Mouse (Mus musculus) T-helper 17 cell (primary cell): Measurements from ENCODE around the gene Rala.

Experiments used
- in situ Hi-C, 2 experiments: fragments of 300-600 bp; cut with MboI, MseI; formaldehyde crosslinking; loops; 1 replicate in 1 of 2; 2 replicates in 1 of 2; pipeline ENCODE4 v1.15.1; 2025; ENCODE audit warnings: high pct_unique_total_duplicates in 2 of 2

Gene Rala

GRCm38 (mm10) chr13:17891545-17891944 lies 52.5 kb downstream of the Rala start:
- in situ Hi-C loops: loop anchor here (5.0 to 10.0 kb wide), 2 partner anchors 81 to 1257 kb away; no protein-coding TSS in a partner anchor

GRCm38 (mm10) chr13:17884211-17884610 lies 59.8 kb downstream of the Rala start:
- in situ Hi-C loops: no loop called here

- in situ Hi-C loops: no loop called here
Observed at GRCm38 (mm10) chr13:17879061-17879460, 65.0 kb downstream of the Rala start.

- in situ Hi-C loops: no loop called here
Observed at GRCm38 (mm10) chr13:17866741-17867140, 77.3 kb downstream of the Rala start.

- in situ Hi-C loops: no loop called here
Observed at GRCm38 (mm10) chr13:17860536-17860935, 83.5 kb downstream of the Rala start.

- in situ Hi-C loops: no loop called here
Observed at GRCm38 (mm10) chr13:17859365-17860033, 84.5 kb downstream of the Rala start.

- in situ Hi-C loops: no loop called here
Observed at GRCm38 (mm10) chr13:17857046-17857445, 87.0 kb downstream of the Rala start.

- in situ Hi-C loops: no loop called here
Observed at GRCm38 (mm10) chr13:17855492-17856138, 88.4 kb downstream of the Rala start.

GRCm38 (mm10) chr13:17854755-17855154 lies 89.3 kb downstream of the Rala start:
- in situ Hi-C loops: no loop called here

GRCm38 (mm10) chr13:17843336-17843735 lies 100.7 kb downstream of the Rala start:
- in situ Hi-C loops: no loop called here

- in situ Hi-C loops: no loop called here
Observed at GRCm38 (mm10) chr13:17842756-17843155, 101.3 kb downstream of the Rala start.

- in situ Hi-C loops: loop anchor here in 1 of 2 experiments (5.0 kb wide), 1 partner anchor 143 kb away; no protein-coding TSS in a partner anchor
Observed at GRCm38 (mm10) chr13:17839137-17839536, 104.9 kb downstream of the Rala start.

GRCm38 (mm10) chr13:17838484-17838851 lies 105.6 kb downstream of the Rala start:
- in situ Hi-C loops: loop anchor here in 1 of 2 experiments (5.0 kb wide), 1 partner anchor 144 kb away; no protein-coding TSS in a partner anchor

- in situ Hi-C loops: loop anchor here in 1 of 2 experiments (5.0 kb wide), 1 partner anchor 144 kb away; no protein-coding TSS in a partner anchor
Observed at GRCm38 (mm10) chr13:17837610-17838483, 106.2 kb downstream of the Rala start.

GRCm38 (mm10) chr13:17836808-17837207 lies 107.2 kb downstream of the Rala start:
- in situ Hi-C loops: loop anchor here in 1 of 2 experiments (5.0 kb wide), 1 partner anchor 145 kb away; no protein-coding TSS in a partner anchor

- in situ Hi-C loops: no loop called here
Observed at GRCm38 (mm10) chr13:17832940-17833339, 111.1 kb downstream of the Rala start.
